Mouse (Mus musculus): Measurements from ENCODE around the gene Pknox2.

GRCm38 (mm10) chr9:37030347-37031213 is 116.6 kb downstream of the Pknox2 start:
- TF ChIP-seq POLR2A (IDR thresholded peaks at IDR 0.05; ENCODE audit: control insufficient read depth, low read depth, low read length) (no peak), CTCF (IDR thresholded peaks at IDR 0.05; ENCODE audit: control insufficient read depth, insufficient read depth, insufficient replicate concordance, low read depth, low read length) (no peak)
